Mouse (Mus musculus): ENCODE measurements at regions not wholly inside any gene's neighbourhood (a gene's known extent, or its start where the extent isn't known, plus 50 kb on each side); places are given as distances from the start of the nearest gene placed in this dataset.

GRCm38 (mm10) chr12:50158143-50158542 is 490.8 kb downstream of the Prkd1 start:
- TF ChIP-seq E2F4 (IDR thresholded peaks at IDR 0.05; ENCODE audit: insufficient read depth), result no peak
- no peak for TF ChIP-seq TCF12 (IDR thresholded peaks at IDR 0.05; ENCODE audit: insufficient read depth, poor library complexity, severe bottlenecking)
- TF ChIP-seq POLR2A (IDR thresholded peaks at IDR 0.05; ENCODE audit: insufficient read length, low read depth), result no peak
- TF ChIP-seq MAX (IDR thresholded peaks at IDR 0.05; ENCODE audit: low read depth), result no peak
- TF ChIP-seq USF1 (IDR thresholded peaks at IDR 0.05; ENCODE audit: low read depth), result no peak
- TF ChIP-seq TCF3 (IDR thresholded peaks at IDR 0.05; ENCODE audit: insufficient read length, low read depth), result no peak
- TF ChIP-seq MYOD1 (IDR thresholded peaks at IDR 0.05; ENCODE audit: control insufficient read depth in 1 of 3, insufficient read length in 2 of 3, low read depth in 2 of 3), result no peak
- TF ChIP-seq CEBPB (IDR thresholded peaks at IDR 0.05; ENCODE audit: insufficient read depth, poor library complexity, severe bottlenecking), result no peak
- no peak for TF ChIP-seq POLR2AphosphoS2 (IDR thresholded peaks at IDR 0.05; ENCODE audit: insufficient read length, low read depth)
- TF ChIP-seq REST (IDR thresholded peaks at IDR 0.05; ENCODE audit: insufficient read depth, insufficient read length), result no peak
- no peak for TF ChIP-seq SRF (IDR thresholded peaks at IDR 0.05; ENCODE audit: control insufficient read depth, insufficient read length, low read depth)
